In genomic region chr4:129640638-129641467, GRCm38 (mm10) we compare ENCODE assay signal across 8 mouse cellular contexts. TPM values are rescaled to one million over a fixed set of nuclear protein-coding genes. Genes with fewer than 3 reads are reported as not detected.
DNase-seq lines count a peak whose midpoint lies in the region; ATAC-seq and TF ChIP-seq lines count a peak whose summit lies in the region.

Txlna (minus strand) TSS chr4:129641065.

- no peaks in the 10 kb centered on the region for H3K27me3 ChIP-seq in ES-Bruce4 (ENCODE audit: control insufficient read depth, insufficient read depth, low read length, poor library complexity, severe bottlenecking)
- no peaks in the 10 kb centered on the region for H3K27me3 ChIP-seq in forebrain, embryonic 13.5 days
- no peaks in the 10 kb centered on the region for H3K27me3 ChIP-seq in liver, postnatal 0 days (ENCODE audit: insufficient read depth, low read length)
- no peaks in the 10 kb centered on the region for H3K27me3 ChIP-seq in neural tube, embryonic 14.5 days (ENCODE audit: control insufficient read depth, insufficient read depth, low read length)

- peaks cover 37% of the 10 kb centered on the region for H3K36me3 ChIP-seq in ES-Bruce4 (ENCODE audit: control insufficient read depth, insufficient read depth, low read length, poor library complexity, severe bottlenecking)
- peaks cover 44% of the 10 kb centered on the region for H3K36me3 ChIP-seq in forebrain, embryonic 13.5 days (ENCODE audit: poor library complexity, severe bottlenecking)
- H3K36me3 ChIP-seq in liver, postnatal 0 days (replicated peaks; ENCODE audit: insufficient read depth, low read length): peaks cover 41% of the 10 kb centered on the region
- peaks cover 28% of the 10 kb centered on the region for H3K36me3 ChIP-seq in neural tube, embryonic 14.5 days (ENCODE audit: control insufficient read depth, insufficient read depth, low read length)

- peak within 1 kb of the TSS; percentile 97 for H3K4me3 ChIP-seq in ES-Bruce4 (ENCODE audit: low read depth, low read length)
- H3K4me3 ChIP-seq in forebrain, embryonic 13.5 days: peak within 1 kb of the TSS; percentile 75
- H3K4me3 ChIP-seq in liver, postnatal 0 days (ENCODE audit: low read depth, low read length): peak within 1 kb of the TSS; percentile 75
- H3K4me3 ChIP-seq in neural tube, embryonic 14.5 days (ENCODE audit: low read depth, low read length): peak within 1 kb of the TSS; percentile 47

- no peaks in the 10 kb centered on the region for H3K9me3 ChIP-seq in ES-Bruce4 (replicated peaks; ENCODE audit: control insufficient read depth, insufficient read depth, low read length, poor library complexity, severe bottlenecking)
- H3K9me3 ChIP-seq in forebrain, embryonic 13.5 days (replicated peaks): no peaks in the 10 kb centered on the region
- H3K9me3 ChIP-seq in liver, postnatal 0 days (ENCODE audit: low read length): no peaks in the 10 kb centered on the region
- no peaks in the 10 kb centered on the region for H3K9me3 ChIP-seq in neural tube, embryonic 14.5 days (ENCODE audit: control insufficient read depth, low read length)

- H3K27ac ChIP-seq in ES-Bruce4 (ENCODE audit: insufficient read depth, low read length): peak within 1 kb of the TSS; percentile 60
- peak within 1 kb of the TSS; percentile 92 for H3K27ac ChIP-seq in forebrain, embryonic 13.5 days
- peak within 1 kb of the TSS; percentile 81 for H3K27ac ChIP-seq in liver, postnatal 0 days (ENCODE audit: low read depth)
- peak within 1 kb of the TSS; percentile 90 for H3K27ac ChIP-seq in neural tube, embryonic 14.5 days (ENCODE audit: low read depth, low read length)

- ATAC-seq in cerebellum, adult (ENCODE audit: insufficient number of reproducible peaks, low FRiP score, low TSS enrichment): peak; percentile 85
- peak; percentile 96 for ATAC-seq in forebrain, embryonic 13.5 days
- peak; percentile 95 for ATAC-seq in liver, postnatal 0 days
- ATAC-seq in neural tube, embryonic 14.5 days (ENCODE audit: low read depth): peak; percentile 97

- intact Hi-C loops in heart, postnatal 10 days (cut with DNase I): loop anchor here (1.0 kb wide), 1 partner anchor 17 kb away; no protein-coding TSS in a partner anchor

- peak within 1 kb of the TSS; percentile 81 for H3K9ac ChIP-seq in ES-Bruce4 (ENCODE audit: low read depth, poor library complexity, severe bottlenecking)
- H3K9ac ChIP-seq in forebrain, embryonic 13.5 days: peak within 1 kb of the TSS; percentile 92
- H3K9ac ChIP-seq in liver, postnatal 0 days (replicated peaks): peak within 1 kb of the TSS; percentile 70
- H3K9ac ChIP-seq in neural tube, embryonic 14.5 days (replicated peaks; ENCODE audit: low read depth, low read length): peak within 1 kb of the TSS; percentile 65

- no peak for TF ChIP-seq CTCF in ES-Bruce4 (IDR thresholded peaks at IDR 0.05; ENCODE audit: low read depth, low read length)
- TF ChIP-seq CTCF in liver, postnatal 0 days (IDR thresholded peaks at IDR 0.05; ENCODE audit: low read depth): no peak

- WGBS in forebrain, embryonic 13.5 days: under 1% methylated on average over 60 of the region's 60 CpGs
- WGBS in large intestine, adult 2 months: under 1% methylated on average over 60 of the region's 60 CpGs
- under 1% methylated on average over 59 of the region's 60 CpGs for WGBS in liver, postnatal 0 days (ENCODE audit: insufficient replicate concordance)
- WGBS in neural tube, embryonic 14.5 days: under 1% methylated on average over 45 of the region's 60 CpGs

- no peaks in the 10 kb centered on the region for H3K4me1 ChIP-seq in ES-Bruce4 (ENCODE audit: control insufficient read depth, insufficient read depth, low read length)
- peaks cover 38% of the 10 kb centered on the region for H3K4me1 ChIP-seq in forebrain, embryonic 13.5 days
- H3K4me1 ChIP-seq in liver, postnatal 0 days (ENCODE audit: insufficient read depth): peaks cover 19% of the 10 kb centered on the region
- peaks cover 13% of the 10 kb centered on the region for H3K4me1 ChIP-seq in neural tube, embryonic 14.5 days (ENCODE audit: control insufficient read depth, insufficient read depth, low read length)

- peak within 1 kb of the TSS; percentile 96 for H3K4me2 ChIP-seq in forebrain, embryonic 13.5 days
- peak within 1 kb of the TSS; percentile 96 for H3K4me2 ChIP-seq in liver, postnatal 0 days (ENCODE audit: low read depth, low read length)
- H3K4me2 ChIP-seq in neural tube, embryonic 14.5 days (ENCODE audit: low read depth, low read length): peak within 1 kb of the TSS; percentile 89

- peak; percentile 97 to 98 for DNase-seq in heart, postnatal 10 days
- no peak for DNase-seq in large intestine, adult 2 months (ENCODE audit: low read depth, low spot score)
- peak; percentile 96 for DNase-seq in liver, postnatal 0 days
- peak; percentile 98 for DNase-seq in testis, postnatal 10 days (ENCODE audit: low spot score)

- TF ChIP-seq POLR2A in ES-Bruce4 (IDR thresholded peaks at IDR 0.05; ENCODE audit: insufficient read depth, low read length): peak; percentile 81

- TF ChIP-seq EP300 in ES-Bruce4 (IDR thresholded peaks at IDR 0.05; ENCODE audit: insufficient read depth, low read depth, low read length): 0 out of 2 replicates have a peak, but pooled peaks have one; percentile 56
- no peak; the same call in 1 of the 2 replicates for TF ChIP-seq EP300 in liver, postnatal 0 days (IDR thresholded peaks at IDR 0.05; ENCODE audit: low read depth)

RNA-seq across cellular contexts. Expression of gene Txlna, which starts in this region (rescaled TPM):
- 42.3 and 44.5 TPM in 2 replicates for polyA plus RNA-seq in ES-Bruce4 (2011; ENCODE audit: insufficient read depth, insufficient read length, low read depth, missing spikeins)
- 75.9 and 79.8 TPM in 2 replicates for polyA plus RNA-seq in forebrain, embryonic 13.5 days (2015; fragmentation: Nextera tagmentation; extraction: Ambion mirVana)
- total RNA-seq in heart, postnatal 10 days (2021): 10 to 100 TPM; 34.1 to 39.7 TPM
- 20.3 and 21.6 TPM in 2 replicates for polyA plus RNA-seq in large intestine, adult 2 months (2012; rRNA removed)
- 12.5 and 14.0 TPM in 2 replicates for polyA plus RNA-seq in liver, postnatal 0 days (2015; fragmentation: Nextera tagmentation; extraction: Ambion mirVana)
- polyA plus RNA-seq in neural tube, embryonic 14.5 days (2014; fragmentation: Nextera tagmentation; extraction: Ambion mirVana): 40.1 and 46.0 TPM in 2 replicates

Comparison
In these comparisons a context has a peak if more than half of its experiments do, and no peak if none do; other contexts are left out.
1. H3K4me3 ChIP-seq: peak in every context shown above with its lines; median percentile 97 in ES-Bruce4; 75 in forebrain, embryonic 13.5 days; 75 in liver, postnatal 0 days; 47 in neural tube, embryonic 14.5 days.